Mouse (Mus musculus): Measurements from ENCODE around the gene Tmc2. TPM values are rescaled to one million over a fixed set of nuclear protein-coding genes. Genes with fewer than 3 reads are reported as not detected.

Gene Tmc2
- total RNA-seq, 2 experiments from 2014 or later, result not detected

DNA sequence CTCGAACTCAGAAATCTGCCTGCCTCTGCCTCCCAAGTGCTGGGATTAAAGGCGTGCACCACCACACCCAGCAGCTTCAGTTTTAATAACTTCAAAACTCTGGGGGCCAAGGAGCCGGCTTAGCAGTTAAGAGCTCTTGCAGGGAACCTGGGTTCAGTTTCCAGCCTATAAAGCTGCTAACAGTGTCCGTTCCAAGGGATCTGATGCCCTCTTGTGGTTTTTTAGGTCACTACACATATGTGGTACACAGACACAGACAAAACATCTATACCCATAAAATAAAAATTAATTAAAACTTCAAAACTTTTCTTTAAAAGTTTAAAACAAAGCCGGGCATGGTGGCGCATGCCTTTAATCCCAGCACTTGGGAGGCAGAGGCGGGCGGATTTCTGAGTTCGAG lies 51.9 kb downstream of the Tmc2 start:
- ATAC-seq (replicated peaks; ENCODE audit: low FRiP score, poor library complexity, severe bottlenecking), result peak; percentile 76

- ATAC-seq (replicated peaks; ENCODE audit: low FRiP score, poor library complexity, severe bottlenecking), result no peak
These were observed 53.2 kb downstream of the Tmc2 start for GRCm38 (mm10) chr2:130248226-130248625.

- ATAC-seq (replicated peaks; ENCODE audit: low FRiP score, poor library complexity, severe bottlenecking), result no peak
These were observed 61.8 kb downstream of the Tmc2 start for GRCm38 (mm10) chr2:130256762-130257161.

DNA sequence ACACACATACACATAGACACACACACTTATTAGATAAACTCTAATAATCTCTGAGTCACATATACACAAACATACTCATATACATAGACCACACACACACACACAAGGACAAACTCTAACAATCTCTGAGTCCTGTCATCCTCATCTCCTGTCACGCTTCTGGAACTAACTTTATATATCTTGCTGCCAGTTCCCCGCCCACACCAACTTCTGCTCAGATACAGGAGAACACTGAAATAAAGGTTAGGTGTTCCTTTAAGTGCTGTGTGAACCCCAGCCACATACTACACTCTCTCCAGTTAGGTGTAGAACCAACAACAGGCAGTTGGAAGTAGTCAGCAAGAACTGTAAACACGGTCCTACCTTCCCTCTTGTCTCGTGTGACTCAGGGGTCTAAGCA lies 65.8 kb downstream of the Tmc2 start:
- ATAC-seq (replicated peaks; ENCODE audit: low FRiP score, poor library complexity, severe bottlenecking), result no peak

DNA sequence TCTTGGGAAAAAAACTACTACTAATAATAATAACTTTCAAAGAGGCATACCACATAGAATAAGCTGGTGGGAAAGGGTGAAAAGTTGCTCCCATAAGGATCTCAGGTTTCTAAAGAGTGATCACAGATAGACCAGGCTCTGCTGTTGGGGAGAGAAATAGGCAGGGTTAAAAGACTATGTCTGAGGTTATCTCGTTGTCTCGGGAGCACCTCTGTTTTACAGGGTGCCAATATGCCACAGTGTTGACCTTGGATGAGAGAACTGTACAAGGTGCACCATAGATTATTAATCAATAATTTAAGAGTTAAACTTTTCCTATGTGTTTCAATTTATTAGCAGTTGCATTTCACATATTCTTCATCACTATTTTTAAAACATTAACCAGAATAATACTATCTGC lies 66.9 kb downstream of the Tmc2 start:
- no peak for ATAC-seq (replicated peaks; ENCODE audit: low FRiP score, poor library complexity, severe bottlenecking)

- ATAC-seq (replicated peaks; ENCODE audit: low FRiP score, poor library complexity, severe bottlenecking), result peak; percentile 71
These were observed 67.4 kb downstream of the Tmc2 start for GRCm38 (mm10) chr2:130262398-130262797.

GRCm38 (mm10) chr2:130265520-130265919 lies 70.5 kb downstream of the Tmc2 start:
- ATAC-seq (replicated peaks; ENCODE audit: low FRiP score, poor library complexity, severe bottlenecking), result peak; percentile 52

GRCm38 (mm10) chr2:130268074-130268473 lies 73.1 kb downstream of the Tmc2 start:
- ATAC-seq (replicated peaks; ENCODE audit: low FRiP score, poor library complexity, severe bottlenecking), result no peak

- ATAC-seq (replicated peaks; ENCODE audit: low FRiP score, poor library complexity, severe bottlenecking), result peak; percentile 47
These were observed 78.7 kb downstream of the Tmc2 start for GRCm38 (mm10) chr2:130273732-130274131.

DNA sequence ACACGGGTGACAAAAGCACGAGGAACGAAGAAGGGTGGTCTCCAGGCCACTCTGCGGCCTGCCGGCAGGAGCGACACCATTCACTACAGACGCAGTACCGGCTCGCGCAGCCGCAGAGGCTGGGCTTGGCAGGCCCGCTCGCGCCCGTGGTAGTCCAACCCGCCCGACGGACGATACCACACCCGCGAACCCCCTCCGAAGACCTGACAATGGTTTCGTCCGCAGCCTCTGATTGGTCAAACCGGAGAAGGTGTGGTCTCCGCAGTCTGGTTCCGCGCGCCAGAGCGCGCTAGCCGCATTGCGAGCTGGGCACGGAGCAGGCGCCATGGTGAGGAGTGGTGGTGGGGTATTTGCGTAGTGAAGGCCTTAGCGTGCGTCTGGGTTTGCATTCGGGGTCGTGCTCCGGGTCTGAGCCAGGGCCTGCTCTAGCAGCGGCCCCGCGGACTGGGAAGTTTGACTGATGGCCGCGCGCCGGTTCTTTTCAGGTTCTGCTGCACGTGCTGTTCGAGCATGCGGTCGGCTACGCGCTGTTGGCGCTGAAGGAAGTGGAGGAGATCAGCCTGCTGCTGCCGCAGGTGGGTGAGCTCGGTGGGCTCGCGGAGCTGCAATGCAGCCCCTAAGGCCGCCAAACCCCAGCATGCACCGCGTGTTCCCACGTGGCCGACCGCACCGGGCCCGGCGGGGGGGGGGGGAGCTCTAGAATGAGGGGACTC lies 79.3 kb downstream of the Tmc2 start, which contains the start of gene Nop56:
Gene Nop56, plus strand, starts transcription at position 282 of the 713 bp plus-strand sequence.
- peak; percentile 93 for ATAC-seq (replicated peaks; ENCODE audit: low FRiP score, poor library complexity, severe bottlenecking)

- no peak for ATAC-seq (replicated peaks; ENCODE audit: low FRiP score, poor library complexity, severe bottlenecking)
These were observed 79.9 kb downstream of the Tmc2 start for GRCm38 (mm10) chr2:130274862-130275261.

DNA sequence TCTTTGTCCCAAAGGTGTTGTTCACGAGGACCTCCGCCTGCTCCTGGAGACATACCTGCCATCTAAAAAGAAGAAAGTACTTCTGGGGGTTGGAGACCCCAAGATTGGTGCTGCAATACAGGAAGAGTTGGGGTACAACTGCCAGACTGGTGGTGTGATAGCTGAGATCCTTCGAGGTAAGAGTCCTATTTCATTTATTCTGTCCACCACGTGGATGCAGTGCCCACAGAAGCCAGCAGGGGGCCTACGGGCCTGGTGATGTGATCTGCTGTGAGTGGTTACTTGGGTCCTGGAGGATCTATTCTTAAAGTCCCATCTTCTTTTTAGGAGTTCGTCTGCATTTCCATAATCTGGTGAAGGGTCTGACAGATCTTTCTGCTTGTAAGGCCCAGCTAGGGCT lies 80.7 kb downstream of the Tmc2 start:
- ATAC-seq (replicated peaks; ENCODE audit: low FRiP score, poor library complexity, severe bottlenecking), result peak; percentile 55

DNA sequence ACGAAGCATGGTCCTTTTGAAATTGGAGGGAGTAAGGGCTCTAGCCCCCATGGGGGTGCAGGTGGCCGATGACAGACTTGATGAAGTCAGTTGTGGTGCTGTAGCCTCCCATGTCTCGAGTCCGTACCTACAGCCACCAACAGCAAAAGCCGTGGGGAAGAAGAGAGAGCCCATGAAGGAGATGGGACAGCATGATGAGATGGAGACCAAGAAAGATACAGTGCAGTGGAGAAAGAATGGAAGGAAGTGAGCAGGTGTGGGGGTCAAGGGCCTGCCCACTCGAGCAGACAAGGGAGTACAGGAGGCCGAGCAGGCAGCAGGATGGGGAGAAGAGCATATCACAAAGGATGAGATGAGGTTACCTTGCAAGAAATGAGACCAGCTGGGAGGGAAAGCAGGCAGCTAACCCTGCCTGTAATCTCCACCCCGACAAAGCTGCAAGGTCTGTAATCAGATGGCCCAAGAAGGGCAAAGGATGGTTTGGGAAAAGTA lies 84.7 kb downstream of the Tmc2 start:
- no peak for ATAC-seq (replicated peaks; ENCODE audit: low FRiP score, poor library complexity, severe bottlenecking)

- no peak for ATAC-seq (replicated peaks; ENCODE audit: low FRiP score, poor library complexity, severe bottlenecking)
These were observed 85.2 kb downstream of the Tmc2 start for GRCm38 (mm10) chr2:130280224-130280623.

DNA sequence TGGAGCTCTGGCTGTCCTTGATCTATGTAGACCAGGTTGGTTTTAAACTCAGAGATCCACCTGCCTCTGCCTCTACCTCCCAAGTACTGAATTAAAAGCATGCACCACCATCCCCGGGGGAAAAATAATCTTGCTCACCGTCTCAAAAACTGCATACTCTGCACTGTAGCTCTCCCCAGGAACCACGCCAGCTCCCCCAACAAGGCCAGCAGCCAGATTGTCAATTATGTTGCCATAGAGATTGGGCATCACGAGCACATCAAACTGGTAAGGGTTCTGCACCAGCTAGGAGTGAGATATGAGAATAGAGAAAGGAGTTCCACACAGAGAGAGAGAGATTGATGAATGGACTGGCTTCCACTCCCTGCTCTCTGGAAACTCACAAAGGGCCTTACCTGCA lies 85.8 kb downstream of the Tmc2 start:
- ATAC-seq (replicated peaks; ENCODE audit: low FRiP score, poor library complexity, severe bottlenecking), result no peak

- peak; percentile 92 for ATAC-seq (replicated peaks; ENCODE audit: low FRiP score, poor library complexity, severe bottlenecking)
These were observed 89.1 kb downstream of the Tmc2 start, which contains the start of gene Idh3b for GRCm38 (mm10) chr2:130283854-130284654. Gene Idh3b (minus strand): TSS chr2:130284547.

DNA sequence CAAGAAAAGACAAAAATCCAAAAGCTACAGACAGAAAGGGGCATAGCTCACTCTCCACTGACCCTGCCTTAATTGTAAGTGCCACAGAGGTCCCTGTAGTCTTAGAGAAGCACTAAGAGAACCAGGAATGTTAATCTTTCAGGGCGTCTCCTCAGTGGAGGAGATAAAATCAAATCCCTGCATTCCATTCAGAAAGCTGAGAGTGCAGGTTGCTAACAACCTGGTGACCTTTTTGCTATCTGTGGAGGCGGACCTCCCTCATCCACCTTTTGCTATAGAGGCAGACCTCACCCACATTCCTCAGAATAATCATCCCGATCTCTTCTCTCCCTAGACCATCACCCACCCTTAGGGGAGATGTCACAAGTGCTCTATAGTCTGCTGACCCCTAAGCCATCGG lies 94.1 kb downstream of the Tmc2 start:
- no peak for ATAC-seq (replicated peaks; ENCODE audit: low FRiP score, poor library complexity, severe bottlenecking)

DNA sequence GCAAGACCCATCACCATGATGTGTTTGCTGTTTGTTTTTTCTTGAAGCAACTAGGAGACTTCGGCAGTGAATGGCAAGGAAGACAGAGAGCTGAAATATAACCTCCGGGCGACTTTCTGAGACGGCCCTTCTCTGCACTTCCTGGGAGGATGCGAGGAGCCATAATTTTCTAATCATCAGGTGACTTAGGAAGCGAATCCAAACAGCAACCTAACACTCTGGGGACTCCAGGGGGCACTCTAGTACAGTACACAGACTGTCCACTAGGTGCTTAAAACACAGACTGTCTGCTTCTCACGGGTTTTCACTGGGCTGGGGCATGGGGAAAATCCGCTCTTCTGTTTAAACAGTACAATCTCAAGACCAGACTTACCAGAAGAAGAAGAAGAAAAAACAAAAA lies 96.4 kb downstream of the Tmc2 start:
- ATAC-seq (replicated peaks; ENCODE audit: low FRiP score, poor library complexity, severe bottlenecking), result peak; percentile 78

DNA sequence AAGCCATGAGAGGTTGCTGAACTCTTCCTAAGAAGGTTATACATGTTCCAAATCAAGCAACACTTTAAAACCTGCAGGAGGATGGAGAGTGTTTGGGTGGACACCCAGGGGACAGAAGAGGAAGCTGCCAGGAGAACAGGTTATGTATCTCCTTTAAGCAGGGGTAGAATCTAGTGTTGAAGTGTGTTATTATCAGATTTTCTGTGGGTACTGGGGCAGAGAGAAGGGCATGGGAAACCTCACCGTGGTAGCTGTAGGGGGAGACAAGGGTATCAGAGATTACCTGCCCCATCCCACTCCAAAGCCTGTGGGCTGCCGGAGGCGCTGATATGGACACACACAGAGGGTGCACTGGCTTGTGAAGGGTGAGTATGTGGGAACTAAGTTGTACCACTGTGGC lies 98.0 kb downstream of the Tmc2 start:
- ATAC-seq (replicated peaks; ENCODE audit: low FRiP score, poor library complexity, severe bottlenecking), result no peak

DNA sequence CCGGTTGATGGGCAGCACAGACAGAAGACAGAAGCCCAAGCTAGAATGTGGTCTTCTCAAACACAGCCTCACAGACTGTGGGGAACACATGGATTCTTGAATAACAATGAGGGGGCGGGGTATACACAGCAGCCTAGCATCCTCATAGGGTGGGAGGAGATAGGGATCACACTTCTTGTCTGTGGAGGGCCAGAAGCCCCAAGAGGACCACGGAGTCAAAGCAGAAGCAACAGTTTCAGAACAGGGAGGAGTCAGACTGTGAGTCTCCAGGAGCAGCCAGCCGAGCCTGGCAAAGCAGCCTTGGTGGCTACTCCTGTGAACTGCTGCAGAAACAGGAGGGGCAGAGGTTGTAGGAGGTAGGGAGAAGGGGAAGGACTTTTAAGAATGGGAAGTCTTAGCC lies 98.5 kb downstream of the Tmc2 start:
- ATAC-seq (replicated peaks; ENCODE audit: low FRiP score, poor library complexity, severe bottlenecking), result no peak

Data from erythroblast, adult 5-6 weeks (primary cell).